Mouse (Mus musculus) lung, embryonic 14.5 days (tissue): ENCODE measurements around the gene Gm4707. TPM values are rescaled to one million over a fixed set of nuclear protein-coding genes. Genes with fewer than 3 reads are reported as not detected.

Experiments
- ATAC-seq: fragments of 200-750 bp; cut with Nextera tagmentation; 2 replicates; pipeline ENCODE4 v1.8.0; 2017; ENCODE audit warnings: mild to moderate bottlenecking, moderate TSS enrichment, moderate library complexity; ENCODE audit not compliant: insufficient read depth
- DNase-seq: peaks from one replicate; pipeline ENCODE4 v3.0.0-alpha.2; 2015
- H3K27ac ChIP-seq: fragments of 300-500 bp; sonication (generic); 2 replicates; pipeline ENCODE4 v1.5.1; 2014; ENCODE audit warnings: low read depth, mild to moderate bottlenecking, moderate library complexity
- H3K27me3 ChIP-seq: fragments of 300-500 bp; sonication (generic); 2 replicates; pipeline ENCODE4 v1.6.1; 2014; ENCODE audit warnings: low read length, control low read depth; ENCODE audit not compliant: insufficient read depth
- H3K36me3 ChIP-seq: fragments of 300-500 bp; sonication (generic); 2 replicates; pipeline ENCODE4 v1.6.1; 2014; ENCODE audit warnings: control low read depth; ENCODE audit not compliant: insufficient read depth
- H3K4me1 ChIP-seq: fragments of 300-500 bp; sonication (generic); 2 replicates; pipeline ENCODE4 v1.6.1; 2014; ENCODE audit warnings: antibody characterized with exemption, control low read depth; ENCODE audit not compliant: insufficient read depth
- H3K4me2 ChIP-seq: fragments of 300-500 bp; sonication (generic); 2 replicates; pipeline ENCODE4 v1.6.1; 2014; ENCODE audit warnings: mild to moderate bottlenecking
- H3K4me3 ChIP-seq: fragments of 300-500 bp; sonication (generic); 2 replicates; pipeline ENCODE4 v1.5.1; 2014; ENCODE audit warnings: low read depth, low read length
- H3K9ac ChIP-seq: fragments of 300-500 bp; sonication (generic); 2 replicates; pipeline ENCODE4 v1.6.1; 2014
- H3K9me3 ChIP-seq: fragments of 300-500 bp; sonication (generic); 2 replicates; pipeline ENCODE4 v1.6.1; 2016; ENCODE audit warnings: low read depth, low read length, control low read depth
- CTCF ChIP-seq: IDR thresholded peaks from 2 replicates; pipeline ENCODE4 v1.5.1; 2016; ENCODE audit warnings: antibody characterized with exemption, low read depth
- WGBS: fragments of 180-500 bp; shearing (Covaris S2); extraction: QIAGEN DNeasy Blood & Tissue Kit; methylation state at CpG from one replicate; pipeline ENCODE4 v1.1.7; 2014; 5-methylcytosine and 5-hydroxymethylcytosine counted together
- polyA plus RNA-seq: library from polyadenylated mRNA; unstranded; fragments of >200 nt; fragmentation: Nextera tagmentation; extraction: Ambion mirVana; gene quantifications from 2 replicates; pipeline ENCODE4 v1.2.1, GENCODE M21; 2014

The Gm4707 gene
- 3.9 and 6.0 TPM in 2 replicates for polyA plus RNA-seq

- H3K36me3 ChIP-seq: peaks cover 65% of the 10 kb centered on the region
- TF ChIP-seq CTCF: no peak
- ATAC-seq: no peak
Observed at GRCm38 (mm10) chr17:71459818-71460217, at the start of gene Gm4707. Gene Gm4707, minus strand, starts transcription at chr17:71459918.

GRCm38 (mm10) chr17:71506832-71507231 lies 47.1 kb upstream of the Gm4707 start:
- no peak overlapping the region for H3K9ac ChIP-seq
- DNase-seq (no peak), ATAC-seq (no peak)
- no peaks in the 10 kb centered on the region for H3K27me3 ChIP-seq
- no peak overlapping the region for H3K4me3 ChIP-seq
- no peak overlapping the region for H3K4me2 ChIP-seq
- H3K9me3 ChIP-seq: no peaks in the 10 kb centered on the region
- no peak overlapping the region for H3K27ac ChIP-seq
- WGBS: 82% methylated on average over 8 of the region's 8 CpGs
- TF ChIP-seq CTCF: no peak
- H3K36me3 ChIP-seq: peaks cover 84% of the 10 kb centered on the region
- no peaks in the 10 kb centered on the region for H3K4me1 ChIP-seq

More at GRCm38 (mm10) chr17:71459818-71460217, at the start of gene Gm4707:
- H3K9me3 ChIP-seq: no peaks in the 10 kb centered on the region
- no peak within 1 kb of the TSS for H3K4me2 ChIP-seq
- H3K27me3 ChIP-seq: no peaks in the 10 kb centered on the region
- H3K4me3 ChIP-seq: no peak within 1 kb of the TSS
- no peak within 1 kb of the TSS for H3K27ac ChIP-seq
- H3K4me1 ChIP-seq: no peaks in the 10 kb centered on the region
- 98% methylated on average over 2 of the region's 2 CpGs for WGBS
- H3K9ac ChIP-seq: no peak within 1 kb of the TSS
- no peak for DNase-seq

GRCm38 (mm10) chr17:71495784-71496183 lies 36.1 kb upstream of the Gm4707 start:
- Histone ChIP-seq H3K9ac (no peak overlapping the region), H3K4me3 (no peak overlapping the region), H3K36me3 (peaks cover 60% of the 10 kb centered on the region), H3K27me3 (no peaks in the 10 kb centered on the region), H3K27ac (no peak overlapping the region), H3K9me3 (no peaks in the 10 kb centered on the region), H3K4me1 (no peaks in the 10 kb centered on the region), H3K4me2 (no peak overlapping the region)
- ATAC-seq (no peak), DNase-seq (no peak)
- 87% methylated on average over 4 of the region's 4 CpGs for WGBS
- no peak for TF ChIP-seq CTCF

GRCm38 (mm10) chr17:71491332-71491686 lies 31.6 kb upstream of the Gm4707 start:
- 35% methylated on average over 4 of the region's 4 CpGs for WGBS
- Histone ChIP-seq H3K4me2 (no peak overlapping the region), H3K4me3 (no peak overlapping the region), H3K4me1 (no peaks in the 10 kb centered on the region; the same call in 1 of the 2 replicates), H3K27me3 (no peaks in the 10 kb centered on the region), H3K9ac (no peak overlapping the region), H3K27ac (peak overlapping the region; percentile 74), H3K36me3 (peaks cover 20% of the 10 kb centered on the region), H3K9me3 (no peaks in the 10 kb centered on the region)
- DNase-seq: peak; percentile 18
- no peak for TF ChIP-seq CTCF
- no peak for ATAC-seq

GRCm38 (mm10) chr17:71490666-71491331 lies 31.1 kb upstream of the Gm4707 start:
- peak; percentile 8 for DNase-seq

GRCm38 (mm10) chr17:71489703-71490461 lies 30.2 kb upstream of the Gm4707 start:
- Histone ChIP-seq H3K9me3 (no peaks in the 10 kb centered on the region), H3K36me3 (peaks cover 6% of the 10 kb centered on the region; the same call in 1 of the 2 replicates), H3K4me3 (no peak overlapping the region), H3K9ac (no peak overlapping the region), H3K4me1 (peaks cover 4% of the 10 kb centered on the region; the same call in 1 of the 2 replicates), H3K27me3 (no peaks in the 10 kb centered on the region), H3K27ac (no peak overlapping the region), H3K4me2 (no peak overlapping the region)
- no peak for TF ChIP-seq CTCF
- ATAC-seq (no peak), DNase-seq (no peak)
- WGBS: 81% methylated on average over 9 of the region's 9 CpGs

More at GRCm38 (mm10) chr17:71490666-71491331, 31.1 kb upstream of the Gm4707 start:
- no peak for TF ChIP-seq CTCF
- ATAC-seq: 0 out of 2 replicates have a peak, but pooled peaks have one; percentile 53
- Histone ChIP-seq H3K4me3 (no peak overlapping the region), H3K4me1 (peaks cover 4% of the 10 kb centered on the region; the same call in 1 of the 2 replicates), H3K27ac (peak overlapping the region; percentile 74), H3K9me3 (no peaks in the 10 kb centered on the region), H3K9ac (no peak overlapping the region), H3K27me3 (no peaks in the 10 kb centered on the region), H3K4me2 (no peak overlapping the region), H3K36me3 (peaks cover 15% of the 10 kb centered on the region)
- 51% methylated on average over 9 of the region's 9 CpGs for WGBS

- TF ChIP-seq CTCF: no peak
- no peaks in the 10 kb centered on the region for H3K36me3 ChIP-seq
- ATAC-seq: no peak
Observed at GRCm38 (mm10) chr17:71486231-71486851, 26.6 kb upstream of the Gm4707 start.

More at GRCm38 (mm10) chr17:71486231-71486851, 26.6 kb upstream of the Gm4707 start:
- Histone ChIP-seq H3K4me1 (peaks cover 4% of the 10 kb centered on the region; the same call in 1 of the 2 replicates), H3K27ac (peak overlapping the region; percentile 69), H3K27me3 (no peaks in the 10 kb centered on the region), H3K9me3 (no peaks in the 10 kb centered on the region), H3K4me3 (no peak overlapping the region), H3K4me2 (peak overlapping the region; percentile 30), H3K9ac (peak overlapping the region; percentile 26)
- DNase-seq: peak; percentile 38
- 21% methylated on average over 8 of the region's 8 CpGs for WGBS
